Mouse (Mus musculus): Measurements from ENCODE around the gene Ccdc8.
"Not testable (repeated sequence)": the region's sequence is repeated elsewhere in the genome, so short reads cannot be mapped to it uniquely, and the experiment has no call there.

Gene Ccdc8

DNA sequence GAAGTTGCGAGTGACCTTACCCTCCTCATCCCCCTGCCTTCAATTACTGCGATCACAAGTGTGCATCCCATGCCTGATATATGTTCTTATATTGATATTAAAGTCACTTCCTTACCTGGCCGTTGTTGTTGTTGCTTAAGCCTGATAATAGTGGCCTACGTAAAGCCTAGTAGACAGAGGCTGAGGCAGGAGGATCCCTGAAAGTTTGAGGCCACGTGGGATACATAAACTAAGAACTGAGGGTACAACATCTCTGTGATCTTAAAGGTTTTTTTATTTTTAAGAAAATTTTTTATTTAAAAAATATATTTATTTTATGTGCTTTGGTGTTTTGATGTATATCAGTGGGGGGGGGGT, at the start of gene Ccdc8:
Ccdc8 (plus strand) TSS at position 258 of the 357 bp plus-strand sequence.
- no peak for DNase-seq (ENCODE audit: low spot score)

DNA sequence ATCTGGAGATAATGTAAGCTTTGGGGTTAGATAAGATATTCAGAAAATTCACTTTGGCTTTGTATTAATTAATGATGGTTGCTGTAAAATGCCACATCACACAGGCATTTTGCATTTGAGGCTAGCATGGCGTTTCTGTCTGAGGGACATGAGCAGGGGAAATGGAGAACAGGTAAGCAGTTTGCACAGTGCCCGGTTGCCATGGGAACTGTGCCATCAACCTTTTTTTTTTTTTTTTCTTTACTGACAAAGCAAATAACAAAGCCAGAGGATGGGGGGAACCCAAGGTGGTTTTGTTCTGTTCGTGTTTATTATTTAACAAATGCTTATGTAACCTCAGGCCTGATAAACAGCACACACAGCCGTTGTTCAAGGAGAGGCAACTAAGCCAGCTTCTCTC, 49.6 kb upstream of the Ccdc8 start:
- DNase-seq (ENCODE audit: low spot score): no peak

DNA sequence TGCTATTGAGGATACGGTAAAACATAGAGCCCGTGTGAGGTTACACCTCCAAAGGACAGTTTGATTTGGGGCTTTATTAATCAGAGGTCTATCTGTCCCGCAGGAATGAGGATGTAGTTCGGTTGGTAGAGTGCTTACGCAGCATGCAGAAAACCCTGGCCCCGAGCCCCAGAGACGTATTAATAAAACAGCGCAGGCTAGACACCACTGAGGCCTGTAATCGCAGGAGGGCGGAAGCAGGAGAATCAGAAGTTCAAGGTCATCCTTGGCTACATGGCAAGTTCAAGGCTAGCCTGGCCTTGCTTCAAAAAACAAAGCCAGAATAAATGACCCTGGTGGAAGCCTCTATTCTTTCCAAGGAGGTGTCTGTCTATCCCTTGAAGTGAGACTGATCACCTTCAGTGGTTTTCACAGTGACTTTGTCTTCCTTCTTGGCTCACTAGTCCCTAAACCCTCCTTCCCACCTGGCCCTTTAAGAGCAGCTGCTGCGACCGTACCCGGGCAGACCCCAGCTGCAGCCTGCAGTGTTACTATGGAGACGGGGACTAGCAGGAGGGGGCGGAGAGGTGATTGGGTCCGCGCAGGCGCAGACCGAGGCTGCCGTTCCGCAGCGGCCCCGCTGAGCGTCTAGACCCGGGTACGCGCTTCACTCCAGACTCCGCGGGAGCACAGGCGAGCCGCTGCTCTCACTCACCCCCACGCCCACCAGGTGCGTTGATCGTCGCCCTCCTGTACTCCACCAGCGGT, 48.3 kb upstream of the Ccdc8 start, which contains the start of gene Pnmal2:
Pnmal2 (plus strand) TSS at position 622 of the 747 bp plus-strand sequence.
- DNase-seq (ENCODE audit: low spot score): peak; percentile 71

DNA sequence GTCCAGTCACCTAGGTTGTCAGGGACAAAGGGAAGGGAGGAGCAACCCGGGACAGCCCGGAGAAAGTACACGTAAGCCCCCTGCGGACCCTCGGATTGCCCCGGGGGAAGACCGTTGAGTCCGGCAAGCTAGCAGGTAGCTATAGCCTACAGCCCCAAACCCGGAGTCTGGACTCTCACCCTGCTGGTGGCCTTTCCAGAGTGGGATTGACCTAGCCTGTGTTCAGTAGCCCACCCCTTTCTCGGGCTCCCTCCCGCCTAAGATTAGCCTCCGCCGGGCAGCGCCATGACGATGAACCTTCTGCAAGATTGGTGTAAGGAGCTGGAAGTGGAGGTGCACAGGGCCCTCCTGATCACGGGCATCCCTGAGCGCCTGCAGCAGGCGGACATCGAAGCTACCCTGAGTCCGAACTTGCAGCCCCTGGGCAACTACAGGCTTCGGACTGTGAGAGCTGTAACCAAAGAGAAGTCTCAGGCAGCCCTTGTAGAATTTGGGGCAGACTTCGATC, 47.6 kb upstream of the Ccdc8 start:
- DNase-seq (ENCODE audit: low spot score): no peak

DNA sequence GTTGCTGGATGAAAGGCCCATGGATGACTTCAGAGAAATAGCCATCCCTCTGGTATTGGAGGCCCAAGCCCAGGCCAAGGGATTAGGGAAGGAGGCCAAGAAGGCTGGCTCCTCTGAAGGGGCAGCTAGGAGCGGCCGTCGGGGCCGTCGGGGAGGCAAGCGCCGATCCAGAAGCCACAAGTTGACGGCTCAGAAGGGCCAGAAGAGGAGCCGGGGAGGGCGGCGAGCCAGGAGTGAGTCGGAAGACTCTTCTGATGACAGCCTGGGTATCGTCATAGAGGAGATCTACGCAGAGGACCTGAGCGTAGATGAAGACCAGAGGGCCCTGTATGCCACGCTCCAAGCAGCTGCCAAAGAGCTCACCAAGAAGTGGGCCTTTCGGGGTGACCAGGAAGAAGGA, 47.1 kb upstream of the Ccdc8 start:
- DNase-seq (ENCODE audit: low spot score): no peak

DNA sequence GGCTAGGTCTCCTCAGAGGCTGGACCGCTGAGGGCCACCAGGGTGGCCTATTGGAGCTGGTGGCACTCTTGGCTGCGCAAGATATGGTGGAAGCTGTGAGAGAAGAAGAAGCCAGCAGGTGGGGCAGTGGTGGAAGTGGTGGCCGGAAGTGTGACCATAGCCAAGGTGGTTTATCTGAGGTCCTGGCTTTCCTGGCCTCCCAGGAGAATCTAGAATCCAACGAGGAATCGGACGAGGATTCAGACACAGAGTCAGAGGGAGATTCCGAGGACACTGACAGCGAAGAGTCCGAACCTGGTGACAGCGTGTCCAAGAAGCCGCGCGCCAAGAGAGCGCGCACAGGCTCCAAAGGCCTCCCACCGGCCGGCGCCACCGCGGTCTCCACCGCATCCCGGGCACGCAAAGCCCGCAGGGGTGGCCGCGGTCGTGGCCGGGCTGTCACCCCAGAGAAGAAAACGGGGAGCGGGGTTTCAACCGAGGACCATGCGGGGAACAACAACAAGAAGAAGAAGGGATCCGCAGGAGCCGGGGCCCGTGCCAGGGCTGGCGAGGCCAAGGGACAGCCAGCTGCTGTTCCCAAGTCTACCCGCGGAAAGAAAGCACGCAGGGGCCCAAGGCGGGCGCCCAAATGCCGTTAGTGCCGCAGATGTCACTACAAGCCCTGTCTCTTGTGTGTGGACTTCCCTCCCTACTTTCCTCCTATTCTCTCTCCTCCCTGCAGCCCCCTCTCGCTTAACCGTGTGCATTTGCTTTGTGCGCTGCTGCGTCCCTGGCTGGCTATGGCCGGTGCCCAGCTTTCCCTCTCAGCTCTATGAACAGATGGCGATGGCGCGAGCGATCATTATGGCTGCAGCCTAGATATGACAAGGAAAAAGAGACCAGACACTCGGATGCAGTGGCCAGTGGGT, 45.8 kb upstream of the Ccdc8 start:
- no peak for DNase-seq (ENCODE audit: low spot score)

DNA sequence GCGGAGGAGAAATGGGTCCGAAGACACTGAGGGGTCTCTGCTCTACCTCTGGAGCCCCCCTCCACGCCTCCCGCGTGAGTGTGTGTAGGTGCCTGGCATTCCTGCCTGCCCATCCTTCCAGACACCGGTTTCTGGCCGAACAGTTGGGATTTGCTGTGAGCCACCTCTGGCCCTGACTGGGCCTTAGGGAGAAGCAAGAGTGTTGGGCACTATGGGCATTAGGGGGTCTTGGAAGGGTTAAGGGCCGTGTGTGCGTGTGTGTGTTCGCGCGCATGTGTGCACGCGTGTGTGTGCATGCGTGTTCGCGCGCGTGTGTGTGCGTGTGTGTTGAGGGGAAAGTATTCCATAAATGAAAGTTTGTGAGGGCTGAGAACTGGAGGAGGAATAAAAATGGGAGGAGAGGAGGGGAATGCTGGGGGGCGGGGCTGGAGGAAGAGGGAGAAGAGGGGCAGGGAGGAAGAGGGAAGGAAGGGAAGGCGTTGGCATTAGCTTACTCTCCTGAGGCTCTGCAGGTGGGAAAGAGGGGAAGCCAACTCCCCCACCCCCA, 45.1 kb upstream of the Ccdc8 start:
- DNase-seq (ENCODE audit: low spot score): no peak

DNA sequence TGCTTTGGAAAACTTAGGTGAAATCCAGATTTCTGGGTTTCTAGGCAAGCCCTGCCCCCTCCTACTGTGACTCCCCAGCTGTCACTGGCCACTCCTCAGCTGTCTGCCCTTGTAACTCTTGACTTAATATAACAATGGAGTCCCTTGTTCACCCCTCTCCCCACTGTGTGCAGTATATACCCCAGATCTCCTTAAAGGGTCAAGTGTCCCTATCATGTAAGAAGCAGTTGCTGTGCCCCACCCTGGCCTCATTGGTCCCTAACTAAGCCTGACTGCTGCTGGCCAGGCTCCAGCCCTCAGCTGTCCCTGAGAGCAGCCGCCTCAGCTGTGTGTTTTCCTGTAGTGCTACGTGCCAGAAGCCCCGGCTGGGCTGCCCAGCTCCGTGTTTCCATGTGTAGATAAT, 44.5 kb upstream of the Ccdc8 start:
- DNase-seq (ENCODE audit: low spot score): no peak

DNA sequence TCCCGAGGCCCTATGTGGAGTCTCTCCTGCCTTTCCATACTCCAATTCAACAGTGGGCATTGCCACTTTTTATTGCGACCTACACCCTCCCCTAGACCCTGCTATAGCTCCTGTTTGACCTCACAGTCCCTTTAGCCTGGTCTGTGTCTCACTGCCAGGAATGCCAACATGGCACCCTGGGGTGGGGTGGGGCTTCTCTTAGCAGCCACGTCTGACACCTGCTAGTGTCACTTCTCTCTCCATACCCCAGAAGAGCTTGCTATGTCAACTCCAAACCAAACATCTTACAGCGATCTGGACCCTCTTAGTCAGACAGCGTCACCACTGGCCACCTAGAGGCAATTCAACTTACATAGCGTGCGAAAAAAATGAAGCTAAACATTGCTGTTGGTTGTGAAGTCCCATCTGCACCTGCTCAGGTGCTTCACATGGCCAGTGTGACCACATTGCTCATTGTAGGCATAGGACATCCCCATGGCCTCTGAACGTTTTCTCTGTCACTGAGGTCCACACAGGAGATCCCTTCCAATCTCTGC, 43.5 kb upstream of the Ccdc8 start:
- no peak for DNase-seq (ENCODE audit: low spot score)

DNA sequence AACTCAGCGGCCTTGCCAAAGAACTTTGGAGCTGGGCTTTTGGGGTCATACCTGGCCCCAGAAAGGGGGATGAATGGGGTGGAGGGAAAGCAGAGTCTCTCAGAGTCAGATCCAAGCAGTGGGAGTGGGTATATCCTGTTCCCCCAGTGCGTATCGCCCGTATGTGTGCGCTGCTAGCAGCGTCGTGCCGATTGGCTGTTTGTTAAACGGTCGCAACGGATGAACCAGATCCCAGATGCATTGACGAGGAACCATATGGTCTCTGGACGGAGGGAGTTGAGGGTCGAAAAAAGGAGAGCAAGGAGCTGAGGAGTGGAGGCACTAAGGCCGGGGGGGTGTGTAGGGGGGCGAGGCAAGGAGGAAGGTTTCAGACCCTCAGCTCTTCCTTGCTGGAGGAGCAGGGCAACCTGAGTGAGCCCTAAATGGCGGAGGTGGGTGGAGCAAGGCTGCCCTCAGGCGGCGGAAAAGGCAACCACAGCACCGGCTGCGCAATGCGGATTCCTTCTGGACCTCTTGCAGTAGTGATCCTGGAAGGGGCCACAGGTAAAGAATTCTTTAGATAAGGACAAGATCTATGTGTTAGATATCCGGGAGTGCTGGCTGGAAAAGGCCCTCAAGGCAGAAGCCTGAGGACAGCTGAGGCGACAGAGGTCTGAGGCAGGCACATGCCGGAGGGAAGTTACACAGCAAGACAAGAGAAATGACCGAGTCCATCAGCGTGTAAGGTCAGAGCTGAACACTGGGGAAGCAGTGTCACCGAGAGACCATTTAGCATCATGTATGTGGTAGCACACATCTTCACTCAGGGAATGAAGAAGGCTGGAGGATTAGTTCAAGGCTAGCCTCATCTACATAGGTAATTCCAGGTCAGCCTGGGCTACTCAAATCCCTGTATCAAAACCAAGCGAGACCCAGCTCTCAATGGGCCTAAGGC, 42.3 kb upstream of the Ccdc8 start:
- DNase-seq (ENCODE audit: low spot score): peak; percentile 62

DNA sequence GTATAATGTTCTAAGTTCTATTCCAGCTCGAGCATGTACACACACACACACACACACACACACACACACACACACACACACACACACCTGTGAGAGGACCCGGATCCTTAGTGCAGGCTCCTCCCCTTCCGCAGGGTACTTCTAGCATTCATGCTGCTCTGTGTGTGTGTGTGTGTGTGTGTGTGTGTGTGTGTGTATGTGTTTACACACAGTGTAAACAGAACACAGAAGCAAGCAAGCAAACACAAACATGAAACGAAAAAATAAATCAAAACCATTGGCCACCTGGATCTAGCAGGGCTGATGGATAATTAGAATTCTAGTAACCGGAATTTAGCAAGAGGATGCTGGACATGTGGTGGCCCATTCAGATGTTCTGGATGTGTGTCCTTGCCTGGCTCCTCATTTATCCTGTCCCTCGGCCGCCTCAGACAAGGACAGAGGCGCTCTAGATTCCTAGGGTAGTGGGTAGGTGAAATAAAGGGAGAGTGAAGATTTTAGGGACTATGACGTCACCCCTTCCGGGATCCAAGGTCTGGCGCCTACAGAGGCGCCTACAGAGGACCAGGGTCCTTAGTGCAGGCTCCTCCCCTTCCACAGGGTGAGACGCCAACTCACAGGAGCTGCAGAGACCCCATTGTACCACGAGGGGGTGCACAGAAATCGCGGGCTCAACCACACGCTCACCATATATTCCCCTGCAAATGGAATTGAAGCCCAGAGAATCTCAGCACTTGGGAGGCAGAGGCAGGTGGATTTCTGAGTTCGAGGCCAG, 41.5 kb upstream of the Ccdc8 start:
- DNase-seq (ENCODE audit: low spot score): peak; percentile 57

DNA sequence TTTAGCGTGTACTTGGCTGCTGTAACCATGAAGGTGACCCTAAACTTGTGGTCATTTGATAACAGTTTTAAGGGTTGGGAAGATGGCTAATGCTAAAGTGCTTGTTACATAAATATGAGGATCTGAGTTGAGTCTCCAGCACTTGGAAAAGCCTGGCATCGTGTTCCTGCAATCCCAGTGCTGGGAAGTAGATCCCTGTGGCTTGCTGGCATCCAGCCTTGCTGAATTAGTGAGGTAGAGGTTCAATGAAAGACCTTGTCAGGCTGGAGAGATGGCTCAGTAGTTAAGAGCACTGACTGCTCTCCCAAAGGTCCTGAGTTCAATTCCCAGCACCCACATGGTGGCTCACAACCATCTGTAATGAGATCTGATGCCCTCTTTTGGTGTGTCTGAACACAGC, 38.7 kb upstream of the Ccdc8 start:
- DNase-seq (ENCODE audit: low spot score): not testable (repeated sequence)

DNA sequence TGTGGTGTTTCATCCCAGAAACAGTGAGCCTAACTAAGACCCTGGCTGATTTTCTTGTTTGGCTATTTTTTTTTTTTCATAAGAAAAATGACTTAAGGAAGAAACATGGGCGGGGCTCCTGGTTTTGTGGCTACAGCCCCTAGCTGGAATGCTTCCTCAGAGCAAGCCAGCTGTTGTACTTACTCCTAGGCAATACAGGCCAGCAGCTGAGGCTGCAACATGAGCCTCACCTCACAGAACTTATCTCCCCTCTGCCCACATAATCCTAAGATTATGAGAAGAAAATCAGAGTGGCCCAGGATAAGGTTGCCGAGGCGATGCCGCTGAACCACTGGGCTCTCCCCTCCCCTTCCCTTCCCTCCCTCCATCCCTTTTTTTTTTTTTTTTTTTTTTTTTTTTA, 36.8 kb upstream of the Ccdc8 start:
- no peak for DNase-seq (ENCODE audit: low spot score)

DNA sequence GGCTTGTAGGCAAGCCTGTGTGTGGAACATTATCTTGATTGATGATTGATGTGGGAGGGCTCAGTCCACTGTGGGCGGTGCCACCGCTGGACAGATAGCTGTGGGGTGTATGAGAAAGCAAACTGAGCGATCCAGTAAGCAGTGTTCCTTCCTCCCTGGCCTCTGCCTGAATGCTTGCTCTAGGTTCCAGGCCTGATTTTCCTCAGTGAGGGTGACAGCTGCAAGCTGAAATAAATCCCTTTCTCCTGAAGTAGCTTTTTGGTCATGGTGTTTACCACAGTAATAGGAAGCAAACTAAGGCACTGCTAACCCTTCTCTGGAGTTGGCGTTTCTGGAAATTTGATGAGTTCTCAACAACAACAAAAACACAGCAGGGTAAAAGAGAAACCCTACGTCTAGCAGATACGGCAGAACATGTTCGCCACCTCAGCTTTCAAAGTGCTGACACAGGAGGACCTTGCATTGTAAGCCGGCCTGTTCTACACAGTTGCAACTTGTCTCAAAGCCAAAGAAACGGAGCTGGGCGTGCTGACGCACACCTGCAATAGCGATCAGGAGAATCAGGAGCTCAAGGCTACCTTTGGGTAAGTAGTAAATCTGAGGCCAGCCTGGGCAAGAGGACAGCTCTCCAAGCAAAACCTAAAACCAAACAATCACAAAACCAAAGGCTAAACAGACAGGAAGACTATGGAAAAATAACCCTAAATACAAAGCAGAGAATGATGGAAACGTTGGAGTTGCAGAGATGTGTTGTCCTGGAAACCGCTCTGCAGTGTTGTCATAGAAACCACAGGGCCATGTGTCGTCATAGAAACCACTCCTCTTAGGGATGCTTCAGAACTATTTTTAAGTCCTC, 35.9 kb upstream of the Ccdc8 start:
- DNase-seq (ENCODE audit: low spot score): no peak

DNA sequence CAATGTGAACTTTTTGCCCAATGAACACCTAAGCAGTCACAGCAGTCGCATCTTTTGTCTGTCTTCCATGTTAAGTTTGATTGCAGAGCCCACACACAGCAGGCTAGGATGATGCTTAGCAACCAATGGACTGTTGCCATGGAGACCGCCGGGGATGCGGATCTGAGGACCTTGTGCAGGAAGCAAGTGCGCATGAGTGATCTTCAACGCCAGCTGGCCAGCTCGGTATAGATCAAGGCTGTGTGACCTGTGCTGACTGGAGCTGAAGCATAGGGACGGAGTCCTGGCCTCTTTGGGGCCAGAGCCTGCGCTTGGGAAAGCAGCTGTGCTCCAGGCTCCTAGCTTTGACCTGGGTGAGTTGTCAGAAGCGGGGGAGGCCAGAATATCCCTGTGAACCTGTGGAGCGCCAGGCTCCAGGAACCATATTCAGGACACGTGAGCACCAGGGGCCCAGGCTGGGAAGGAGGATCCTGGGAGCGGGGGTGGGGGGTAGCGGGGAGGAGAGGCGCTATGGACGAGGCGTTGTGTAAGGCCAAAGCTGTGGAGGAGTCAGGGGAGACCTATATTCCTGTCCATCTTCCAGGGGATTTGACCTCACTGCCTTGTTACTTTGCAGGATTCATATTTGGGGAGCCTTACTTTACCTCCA, 32.8 kb upstream of the Ccdc8 start, which contains the start of gene Pnmal1:
Pnmal1 (plus strand) TSS at position 141 of the 649 bp plus-strand sequence.
- no peak for DNase-seq (ENCODE audit: low spot score)

DNA sequence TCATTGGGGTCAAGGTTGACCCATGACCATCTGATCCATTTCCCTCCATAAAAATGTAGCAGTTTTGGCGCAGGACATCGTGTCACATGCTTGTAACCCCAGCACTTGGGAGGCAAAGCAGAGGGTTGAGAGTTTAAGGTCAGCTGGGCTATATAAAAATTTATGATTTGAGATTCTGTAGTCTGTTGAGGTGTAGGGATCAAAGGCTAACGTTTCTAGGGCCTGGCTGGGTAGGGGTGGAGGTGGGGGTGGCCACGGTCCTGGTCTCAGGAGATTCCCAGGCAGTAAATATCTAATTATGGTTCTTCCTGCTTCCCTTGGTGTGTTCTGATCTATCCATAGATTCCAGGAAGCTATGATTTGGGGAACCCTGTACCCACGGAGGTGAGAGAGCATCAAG, 30.8 kb upstream of the Ccdc8 start:
- no peak for DNase-seq (ENCODE audit: low spot score)

DNA sequence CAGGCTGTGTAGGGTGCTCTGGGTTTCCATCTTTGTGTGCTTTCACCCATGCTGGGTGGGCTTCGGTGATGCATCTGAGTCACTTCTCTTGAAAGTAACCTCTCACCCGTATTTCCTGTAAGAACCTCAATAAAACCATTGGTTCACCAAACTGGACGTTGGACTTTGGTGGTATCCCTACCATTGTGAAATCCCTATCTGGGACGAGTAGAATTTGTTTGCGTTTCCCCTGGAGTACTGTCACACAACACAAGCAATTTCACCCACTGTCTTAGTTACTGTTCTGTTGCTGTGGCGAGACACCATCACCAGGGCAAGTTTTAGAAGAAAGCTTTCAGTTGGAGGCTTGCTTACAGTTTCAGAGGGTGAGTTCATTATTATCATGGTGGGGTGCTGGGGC, 24.1 kb upstream of the Ccdc8 start:
- DNase-seq (ENCODE audit: low spot score): no peak

DNA sequence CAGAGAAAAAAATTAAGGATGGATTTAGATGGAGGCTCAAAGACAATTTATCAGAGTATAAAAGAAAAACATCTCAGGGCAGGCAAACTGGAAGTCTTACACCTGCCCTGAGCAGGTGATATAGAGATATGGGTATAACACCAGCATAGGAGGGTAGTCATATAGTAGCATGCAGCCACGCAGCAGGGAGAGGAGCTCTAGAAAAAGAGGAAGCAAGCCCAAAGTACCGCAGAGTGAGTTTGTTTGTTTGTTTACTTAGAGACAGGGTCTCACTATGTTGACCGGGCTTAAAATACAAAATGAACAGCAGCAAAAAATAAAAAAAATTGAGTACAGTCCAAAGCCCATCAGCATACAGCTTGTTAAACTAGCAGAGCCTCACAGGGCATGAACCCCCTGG, 21.3 kb upstream of the Ccdc8 start:
- DNase-seq (ENCODE audit: low spot score): no peak

DNA sequence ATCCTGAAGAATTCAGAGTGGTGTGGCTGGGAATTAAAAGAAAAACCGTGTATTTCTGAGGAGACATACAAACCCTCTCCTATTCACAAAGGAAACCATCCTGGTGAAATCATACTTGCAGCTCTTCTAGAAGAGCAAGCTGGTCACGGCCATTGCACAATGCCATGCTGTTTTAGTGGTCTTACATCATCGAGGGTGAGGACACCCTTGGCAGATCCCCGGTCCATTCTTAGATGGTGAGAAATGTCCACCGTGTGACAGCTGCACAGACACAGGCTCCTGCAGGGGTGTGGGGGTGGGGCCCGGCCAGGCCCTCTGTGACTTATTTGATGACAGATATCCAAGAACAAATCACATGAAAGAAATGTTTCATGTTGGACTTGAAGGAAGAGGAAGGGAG, 18.5 kb upstream of the Ccdc8 start:
- DNase-seq (ENCODE audit: low spot score): no peak

Data from ovary, postnatal 10 days (tissue).